Mouse (Mus musculus): Measurements from ENCODE around the gene Rasgef1c.

GRCm38 (mm10) chr11:49871914-49872313 is 29.7 kb upstream of the Rasgef1c start:
- TF ChIP-seq CTCF (IDR thresholded peaks at IDR 0.05; ENCODE audit: low read depth, low read length) (peak; percentile 33), POLR2A (IDR thresholded peaks at IDR 0.05; ENCODE audit: extremely low read depth, insufficient read depth, low read length) (no peak)

Measured in liver, adult 2 months (tissue).